Mouse (Mus musculus) heart, embryonic 11.5 days (tissue): ENCODE data around the gene Snca. TPM values are rescaled to one million over a fixed set of nuclear protein-coding genes. Genes with fewer than 3 reads are reported as not detected.

Experiments used
- ATAC-seq: fragments of 200-750 bp; cut with Nextera tagmentation; replicated peaks from 2 replicates; pipeline ENCODE4 v1.8.0; 2017; ENCODE audit warnings: moderate library complexity; ENCODE audit not compliant: insufficient number of reproducible peaks, low FRiP score, low TSS enrichment
- H3K27ac ChIP-seq: fragments of 300-500 bp; sonication (generic); 2 replicates; pipeline ENCODE4 v1.5.1; 2014; ENCODE audit warnings: mild to moderate bottlenecking, low read depth, low read length
- H3K27me3 ChIP-seq: fragments of 300-500 bp; sonication (generic); 2 replicates; pipeline ENCODE4 v1.6.1; 2014; ENCODE audit warnings: mild to moderate bottlenecking, low read length, mixed read lengths; ENCODE audit not compliant: control insufficient read depth, insufficient read depth
- H3K36me3 ChIP-seq: fragments of 300-500 bp; sonication (generic); 2 replicates; pipeline ENCODE4 v1.6.1; 2014; ENCODE audit warnings: mild to moderate bottlenecking, low read length, moderate library complexity, mixed read lengths; ENCODE audit not compliant: control insufficient read depth, insufficient read depth
- H3K4me1 ChIP-seq: fragments of 300-500 bp; sonication (generic); 2 replicates; pipeline ENCODE4 v1.6.1; 2014; ENCODE audit warnings: low read length; ENCODE audit not compliant: control insufficient read depth, insufficient read depth
- H3K4me2 ChIP-seq: fragments of 300-500 bp; sonication (generic); 2 replicates; pipeline ENCODE4 v1.6.1; 2014; ENCODE audit warnings: mild to moderate bottlenecking, moderate library complexity
- H3K4me3 ChIP-seq: fragments of 300-500 bp; sonication (generic); 2 replicates; pipeline ENCODE4 v1.5.1; 2014; ENCODE audit warnings: low read depth, low read length
- H3K9ac ChIP-seq: fragments of 300-500 bp; sonication (generic); 2 replicates; pipeline ENCODE4 v1.6.1; 2014; ENCODE audit warnings: mild to moderate bottlenecking, low read depth, low read length, moderate library complexity
- H3K9me3 ChIP-seq: fragments of 300-500 bp; sonication (generic); replicated peaks from 2 replicates; pipeline ENCODE4 v1.6.1; 2016; ENCODE audit warnings: low read length; ENCODE audit not compliant: control insufficient read depth
- WGBS: fragments of 180-500 bp; shearing (Covaris S2); extraction: QIAGEN DNeasy Blood & Tissue Kit; methylation state at CpG from one replicate; pipeline ENCODE4 v1.1.7; 2014; ENCODE audit not compliant: insufficient replicate concordance; 5-methylcytosine and 5-hydroxymethylcytosine counted together
- polyA plus RNA-seq: library from polyadenylated mRNA; unstranded; fragments of >200 nt; fragmentation: Nextera tagmentation; extraction: Ambion mirVana; gene quantifications from 2 replicates; pipeline ENCODE4 v1.2.1, GENCODE M21; 2014

Snca gene
- polyA plus RNA-seq, 1 experiment from 2014 or later = 48.5 TPM

- no peak overlapping the region for H3K27ac ChIP-seq
- no peak overlapping the region for H3K9ac ChIP-seq
- H3K36me3 ChIP-seq = no peaks in the 10 kb centered on the region
- no peaks in the 10 kb centered on the region for H3K4me1 ChIP-seq
- no peak for ATAC-seq
- WGBS = 43% methylated on average over 4 of the region's 4 CpGs
- H3K4me3 ChIP-seq = no peak overlapping the region
- H3K4me2 ChIP-seq = no peak overlapping the region
- H3K27me3 ChIP-seq = no peaks in the 10 kb centered on the region
- H3K9me3 ChIP-seq = no peaks in the 10 kb centered on the region
Measured at GRCm38 (mm10) chr6:60682233-60682632, 147.4 kb downstream of the Snca start.

Other genes starting within 250 kb of the Snca start
- 3.8 and 4.1 TPM in 2 replicates for gene Mmrn1, start 95.1 kb upstream of the Snca start, polyA plus RNA-seq